16 mouse cellular contexts compared by ENCODE assay signal in the genomic region with DNA sequence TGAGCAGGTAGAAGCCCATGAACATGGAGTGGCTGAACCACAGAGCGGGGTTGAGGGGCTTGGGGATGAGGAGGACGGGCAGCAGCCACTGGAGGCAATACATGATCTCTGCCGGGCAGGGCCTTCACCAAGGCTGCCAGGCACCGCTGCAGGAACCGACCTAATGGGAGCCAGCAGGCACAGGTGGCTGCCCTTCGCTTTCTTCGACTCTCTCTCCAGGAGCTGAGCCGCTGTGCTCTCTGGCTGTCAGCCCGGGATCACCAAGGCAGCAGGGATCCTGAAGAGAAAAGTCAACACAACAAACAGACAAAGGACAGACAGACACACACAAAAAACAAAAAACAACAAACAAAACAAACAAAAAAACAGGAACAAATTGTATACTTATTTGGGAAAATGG. TPM values are rescaled to one million over a fixed set of nuclear protein-coding genes. Genes with fewer than 3 reads are reported as not detected.
A peak's percentile ranks its signal among the peaks of the same experiment; 100 is the strongest.
DNase-seq lines count a peak whose midpoint lies in the region; ATAC-seq and TF ChIP-seq lines count a peak whose summit lies in the region.
"Had no signal": no experiment of that assay in that cellular context is flagged by ENCODE, and none has a peak within 500 bp of the region (broad histone marks: within the 10 kb centered on the region; RNA-seq: fewer than 3 reads in every experiment).

No protein-coding gene starts in this region.

- H3K4me3 ChIP-seq in layer of hippocampus, adult 2 months: no peak overlapping the region
- no peak overlapping the region for H3K4me3 ChIP-seq in cerebellum, adult 2 months (replicated peaks; ENCODE audit: insufficient read depth, low read depth, low read length)
- H3K4me3 ChIP-seq in midbrain, embryonic 15.5 days: no peak overlapping the region
- H3K4me3 ChIP-seq: heart, embryonic 12.5 days; left cerebral cortex, adult 2 months; lung, embryonic 15.5 days; megakaryocyte, embryonic 14.5 days had no signal

- peaks cover 23% of the 10 kb centered on the region; the same call in 1 of the 2 replicates for H3K9me3 ChIP-seq in midbrain, embryonic 15.5 days

- WGBS in cerebellum, adult 2 months: 11% methylated on average over 9 of the region's 9 CpGs
- 63% methylated on average over 9 of the region's 9 CpGs for WGBS in midbrain, embryonic 15.5 days

- H3K27me3 ChIP-seq in cerebellum, adult 2 months (ENCODE audit: control insufficient read depth, insufficient read depth, low read length): no peaks in the 10 kb centered on the region
- H3K27me3 ChIP-seq in midbrain, embryonic 15.5 days (replicated peaks): no peaks in the 10 kb centered on the region
- H3K27me3 ChIP-seq: heart, embryonic 12.5 days; lung, embryonic 15.5 days had no signal

- TF ChIP-seq CTCF in layer of hippocampus, adult 2 months (conservative IDR thresholded peaks at IDR 0.05): no peak
- TF ChIP-seq CTCF in cerebellum, adult 2 months (IDR thresholded peaks at IDR 0.05; ENCODE audit: borderline replicate concordance, insufficient read depth, low read depth, low read length): no peak

- H3K9ac ChIP-seq in midbrain, embryonic 15.5 days: no peak overlapping the region
- H3K9ac ChIP-seq: heart, embryonic 12.5 days; lung, embryonic 15.5 days had no signal

- peak overlapping the region; percentile 52; the same call in 1 of the 2 replicates for H3K27ac ChIP-seq in layer of hippocampus, adult 2 months
- no peak overlapping the region for H3K27ac ChIP-seq in cerebellum, adult 2 months (ENCODE audit: insufficient read depth, low read length)
- H3K27ac ChIP-seq in midbrain, embryonic 15.5 days: peak overlapping the region; percentile 95
- H3K27ac ChIP-seq: left cerebral cortex, adult 2 months; lung, embryonic 15.5 days had no signal

- peaks cover 30% of the 10 kb centered on the region for H3K36me3 ChIP-seq in midbrain, embryonic 15.5 days (replicated peaks)

- peaks cover 22% of the 10 kb centered on the region for H3K4me1 ChIP-seq in cerebellum, adult 2 months (ENCODE audit: control insufficient read depth, insufficient read depth, low read length)
- H3K4me1 ChIP-seq in midbrain, embryonic 15.5 days: peaks cover 29% of the 10 kb centered on the region

- ATAC-seq in midbrain, embryonic 15.5 days (replicated peaks): no peak
- no peak for ATAC-seq in activated CD4-positive, CD25-positive, alpha-beta regulatory T cell, adult 4 months

- DNase-seq in layer of hippocampus, adult 2 months (ENCODE audit: low spot score in 2 of 2): no peak
- no peak for DNase-seq in layer of hippocampus, postnatal 36 days
- peak; percentile 67 to 71 for DNase-seq in cerebellum, adult 2 months
- DNase-seq in cerebellum, postnatal 14 days: peak; percentile 47 to 54
- DNase-seq in frontal cortex, adult 2 months (ENCODE audit: extremely low spot score in 1 of 2, low spot score in 1 of 2): no peak
- DNase-seq: kidney, adult 11 months; kidney, postnatal 4 days; liver; thymus, postnatal 25 days had no signal

- no peak for TF ChIP-seq POLR2A in cerebellum, adult 2 months (IDR thresholded peaks at IDR 0.05; ENCODE audit: borderline replicate concordance, insufficient read depth, low read length)

- no peak overlapping the region; the same call in 1 of the 2 replicates for H3K4me2 ChIP-seq in midbrain, embryonic 15.5 days
- H3K4me2 ChIP-seq: heart, embryonic 12.5 days; lung, embryonic 15.5 days had no signal

RNA-seq across cellular contexts. Expression of a gene that starts 1.8 kb away (rescaled TPM):
- total RNA-seq in layer of hippocampus, adult 2 months (2021): 100 to 1,000 TPM; 437 to 558 TPM
- 100 to 1,000 TPM; 539 to 601 TPM for total RNA-seq in layer of hippocampus, postnatal 36 days (2021)
- 162 and 198 TPM in 2 replicates for polyA plus RNA-seq in cerebellum, adult 2 months (2012; rRNA removed)
- polyA plus RNA-seq in midbrain, embryonic 15.5 days (2015; fragmentation: Nextera tagmentation; extraction: Ambion mirVana): 10,539 and 10,900 TPM in 2 replicates
- under 1 TPM in 1 of 2 experiments, not detected in 1; 0.56 TPM for polyA plus RNA-seq in activated CD4-positive, CD25-positive, alpha-beta regulatory T cell, adult 4 months (2017; shearing (Covaris generic))
- polyA plus RNA-seq in frontal cortex, adult 2 months (2012; rRNA removed): 370 and 428 TPM in 2 replicates
- total RNA-seq: hematopoietic stem cell, adult 5-6 weeks had no signal

RNA-seq across cellular contexts. Expression of a gene that starts 13.0 kb away (rescaled TPM):
- 100 to 1,000 TPM; 131 to 139 TPM for total RNA-seq in layer of hippocampus, adult 2 months (2021)
- total RNA-seq in layer of hippocampus, postnatal 36 days (2021): 100 to 1,000 TPM; 117 to 137 TPM
- polyA plus RNA-seq in cerebellum, adult 2 months (2012; rRNA removed): 124 and 133 TPM in 2 replicates
- 332 and 336 TPM in 2 replicates for polyA plus RNA-seq in midbrain, embryonic 15.5 days (2015; fragmentation: Nextera tagmentation; extraction: Ambion mirVana)
- polyA plus RNA-seq in activated CD4-positive, CD25-positive, alpha-beta regulatory T cell, adult 4 months (2017; shearing (Covaris generic)): 10 to 100 TPM; 12.9 to 17.7 TPM
- polyA plus RNA-seq in frontal cortex, adult 2 months (2012; rRNA removed): 107 and 113 TPM in 2 replicates

Comparison
In these comparisons a context has a peak if more than half of its experiments do, and no peak if none do; other contexts are left out.
1. DNase-seq: peak in cerebellum, adult 2 months (2 of 2) and cerebellum, postnatal 14 days (2 of 2); none in layer of hippocampus, adult 2 months (0 of 2), layer of hippocampus, postnatal 36 days (0 of 2) and frontal cortex, adult 2 months (0 of 2).
2. RNA of a gene that starts 1.8 kb away (polyA plus RNA-seq): 10,539 to 10,900 TPM in midbrain, embryonic 15.5 days, 370 to 428 TPM in frontal cortex, adult 2 months and 162 to 198 TPM in cerebellum, adult 2 months; 0.56 TPM in activated CD4-positive, CD25-positive, alpha-beta regulatory T cell, adult 4 months; every median in the first group is over 100 times any median in the second.